Mouse (Mus musculus) spleen, adult 18-20 months (tissue): ENCODE data around the gene Prn.

ENCODE experiments used
- DNase-seq, 2 experiments: peaks; one replicate each; pipeline ENCODE4 v3.0.0; 2022; ENCODE audit warnings: mixed read lengths in 2 of 2

Gene Prn

GRCm38 (mm10) chr2:131949767-131950597 lies 40.2 kb downstream of the Prn start:
- DNase-seq, result peak in 1 of 2 experiments; percentile 63

GRCm38 (mm10) chr2:131950598-131951095 lies 40.9 kb downstream of the Prn start, which contains the start of gene Prnd:
TSS of gene Prnd (plus strand) at chr2:131950861.
- peak in 1 of 2 experiments; percentile 27 for DNase-seq

GRCm38 (mm10) chr2:131952456-131952855 lies 42.7 kb downstream of the Prn start:
- DNase-seq, result no peak

- DNase-seq, result no peak
These were observed 43.3 kb downstream of the Prn start for GRCm38 (mm10) chr2:131952961-131953538.

GRCm38 (mm10) chr2:131953711-131954110 lies 44.0 kb downstream of the Prn start:
- DNase-seq, result no peak

- DNase-seq, result no peak
These were observed 45.1 kb downstream of the Prn start for GRCm38 (mm10) chr2:131954835-131955234.

- DNase-seq, result no peak
These were observed 45.5 kb downstream of the Prn start for GRCm38 (mm10) chr2:131955264-131955663.

- DNase-seq, result no peak
These were observed 46.8 kb downstream of the Prn start for GRCm38 (mm10) chr2:131956336-131957256.

GRCm38 (mm10) chr2:131957731-131958222 lies 48.0 kb downstream of the Prn start:
- no peak for DNase-seq

- no peak for DNase-seq
These were observed 51.9 kb downstream of the Prn start for GRCm38 (mm10) chr2:131961671-131962070.

- DNase-seq, result no peak
These were observed 60.8 kb downstream of the Prn start for GRCm38 (mm10) chr2:131970597-131970996.

GRCm38 (mm10) chr2:131971098-131971497 lies 61.3 kb downstream of the Prn start:
- DNase-seq, result no peak

GRCm38 (mm10) chr2:131976663-131977062 lies 66.9 kb downstream of the Prn start:
- DNase-seq, result no peak

- DNase-seq, result no peak
These were observed 71.1 kb downstream of the Prn start for GRCm38 (mm10) chr2:131980866-131981265.

GRCm38 (mm10) chr2:131982546-131983196 lies 72.9 kb downstream of the Prn start:
- DNase-seq, result peak in 1 of 2 experiments; percentile 50

GRCm38 (mm10) chr2:131987950-131988349 lies 78.2 kb downstream of the Prn start:
- DNase-seq, result no peak

- DNase-seq, result no peak
These were observed 78.8 kb downstream of the Prn start for GRCm38 (mm10) chr2:131988550-131988949.

- DNase-seq, result no peak
These were observed 82.7 kb downstream of the Prn start for GRCm38 (mm10) chr2:131992487-131992886.

GRCm38 (mm10) chr2:131993151-131993550 lies 83.4 kb downstream of the Prn start:
- DNase-seq, result no peak

- no peak for DNase-seq
These were observed 83.9 kb downstream of the Prn start for GRCm38 (mm10) chr2:131993563-131994088.

GRCm38 (mm10) chr2:131994971-131995370 lies 85.2 kb downstream of the Prn start:
- DNase-seq, result no peak

GRCm38 (mm10) chr2:131995742-131996141 lies 86.0 kb downstream of the Prn start:
- no peak for DNase-seq
